ENCODE assay signal across 19 mouse cellular contexts in genomic region chr1:39455350-39456023, GRCm38 (mm10). TPM values are rescaled to one million over a fixed set of nuclear protein-coding genes. Genes with fewer than 3 reads are reported as not detected.
A peak's percentile ranks its signal among the peaks of the same experiment; 100 is the strongest.
DNase-seq lines count a peak whose midpoint lies in the region; ATAC-seq and TF ChIP-seq lines count a peak whose summit lies in the region.
"Had no signal": no experiment of that assay in that cellular context is flagged by ENCODE, and none has a peak within 500 bp of the region (broad histone marks: within the 10 kb centered on the region; RNA-seq: fewer than 3 reads in every experiment).

No protein-coding gene starts in this region.

- H3K4me2 ChIP-seq in heart, embryonic 16.5 days (ENCODE audit: low read depth, low read length) = no peak overlapping the region
- no peak overlapping the region for H3K4me2 ChIP-seq in heart, embryonic 12.5 days
- peak overlapping the region; percentile 32; the same call in 1 of the 2 replicates for H3K4me2 ChIP-seq in liver, embryonic 12.5 days
- H3K4me2 ChIP-seq: embryonic facial prominence, embryonic 13.5 days; midbrain, embryonic 13.5 days had no signal

- peak overlapping the region; percentile 31; the same call in 1 of the 2 replicates for H3K27ac ChIP-seq in heart, embryonic 16.5 days (ENCODE audit: low read length)
- H3K27ac ChIP-seq in heart, embryonic 12.5 days (ENCODE audit: poor library complexity, severe bottlenecking) = no peak overlapping the region
- peak overlapping the region; percentile 34; the same call in 1 of the 2 replicates for H3K27ac ChIP-seq in liver, embryonic 12.5 days
- H3K27ac ChIP-seq in layer of hippocampus, adult 2 months = no peak overlapping the region
- H3K27ac ChIP-seq: embryonic facial prominence, embryonic 13.5 days; midbrain, embryonic 13.5 days had no signal

- TF ChIP-seq CTCF in layer of hippocampus, adult 2 months (conservative IDR thresholded peaks at IDR 0.05) = no peak

- H3K9ac ChIP-seq in heart, embryonic 16.5 days (ENCODE audit: low read length) = no peak overlapping the region
- H3K9ac ChIP-seq in heart, embryonic 12.5 days = no peak overlapping the region
- no peak overlapping the region for H3K9ac ChIP-seq in liver, embryonic 12.5 days
- H3K9ac ChIP-seq: embryonic facial prominence, embryonic 13.5 days; midbrain, embryonic 13.5 days had no signal

- 73% methylated on average over 23 of the region's 23 CpGs for WGBS in heart, embryonic 16.5 days
- WGBS in heart, embryonic 12.5 days = 74% methylated on average over 23 of the region's 23 CpGs
- 59% methylated on average over 23 of the region's 23 CpGs for WGBS in liver, embryonic 12.5 days (ENCODE audit: insufficient replicate concordance)

- peaks cover 40% of the 10 kb centered on the region for H3K4me1 ChIP-seq in heart, embryonic 16.5 days (ENCODE audit: control insufficient read depth, insufficient read depth, low read length)
- peaks cover 56% of the 10 kb centered on the region for H3K4me1 ChIP-seq in heart, embryonic 12.5 days (replicated peaks)
- H3K4me1 ChIP-seq in liver, embryonic 12.5 days = peaks cover 67% of the 10 kb centered on the region

- H3K9me3 ChIP-seq in heart, embryonic 16.5 days (replicated peaks; ENCODE audit: control insufficient read depth, low read length) = no peaks in the 10 kb centered on the region
- no peaks in the 10 kb centered on the region for H3K9me3 ChIP-seq in heart, embryonic 12.5 days (replicated peaks)
- H3K9me3 ChIP-seq in liver, embryonic 12.5 days (replicated peaks) = no peaks in the 10 kb centered on the region
- H3K9me3 ChIP-seq: embryonic facial prominence, embryonic 13.5 days; midbrain, embryonic 13.5 days had no signal

- no peak overlapping the region for H3K4me3 ChIP-seq in heart, embryonic 16.5 days (ENCODE audit: low read length)
- no peak overlapping the region for H3K4me3 ChIP-seq in heart, embryonic 12.5 days
- no peak overlapping the region for H3K4me3 ChIP-seq in liver, embryonic 12.5 days
- H3K4me3 ChIP-seq in layer of hippocampus, adult 2 months = no peak overlapping the region
- H3K4me3 ChIP-seq: embryonic facial prominence, embryonic 13.5 days; midbrain, embryonic 13.5 days had no signal

- H3K27me3 ChIP-seq in heart, embryonic 16.5 days (ENCODE audit: control insufficient read depth, insufficient read depth, low read length) = no peaks in the 10 kb centered on the region
- H3K27me3 ChIP-seq in heart, embryonic 12.5 days (replicated peaks) = no peaks in the 10 kb centered on the region
- H3K27me3 ChIP-seq in liver, embryonic 12.5 days (replicated peaks) = no peaks in the 10 kb centered on the region
- H3K27me3 ChIP-seq: embryonic facial prominence, embryonic 13.5 days; midbrain, embryonic 13.5 days; Patski had no signal

- H3K36me3 ChIP-seq in heart, embryonic 16.5 days (ENCODE audit: control insufficient read depth, insufficient read depth) = no peaks in the 10 kb centered on the region
- no peaks in the 10 kb centered on the region for H3K36me3 ChIP-seq in heart, embryonic 12.5 days
- H3K36me3 ChIP-seq in liver, embryonic 12.5 days = no peaks in the 10 kb centered on the region
- H3K36me3 ChIP-seq: embryonic facial prominence, embryonic 13.5 days; midbrain, embryonic 13.5 days had no signal

- peak; percentile 32 for DNase-seq in thymus, postnatal 4 days
- DNase-seq in thymus, postnatal 36 days = no peak
- no peak for DNase-seq in layer of hippocampus, adult 2 months (ENCODE audit: low spot score in 2 of 2)
- no peak for DNase-seq in retina, embryonic 14.5 days (ENCODE audit: low spot score)
- no peak for DNase-seq in layer of hippocampus, adult 11-12 months (ENCODE audit: low spot score)
- DNase-seq: adrenal gland, postnatal 14 days; gastrocnemius, postnatal 36 days; heart, postnatal 36 days; kidney, adult 18-20 months; lung, adult 2 months; right cerebral cortex, adult 18-20 months had no signal

- ATAC-seq in heart, embryonic 16.5 days (replicated peaks; ENCODE audit: extremely low read depth, insufficient read depth, low FRiP score) = no peak
- ATAC-seq in heart, embryonic 12.5 days (ENCODE audit: insufficient number of reproducible peaks, low FRiP score) = no peak
- ATAC-seq in liver, embryonic 12.5 days = no peak
- ATAC-seq: CD4-positive, CD25-positive, alpha-beta regulatory T cell, adult 4 months; forebrain, embryonic 14.5 days; midbrain, embryonic 13.5 days; Patski had no signal

RNA-seq across cellular contexts. Expression of gene Tbc1d8, which starts 23.1 kb away (rescaled TPM):
- 10.7 and 11.2 TPM in 2 replicates for polyA plus RNA-seq in heart, embryonic 16.5 days (2015; fragmentation: Nextera tagmentation; extraction: Ambion mirVana)
- polyA plus RNA-seq in heart, embryonic 12.5 days (2016; fragmentation: Nextera tagmentation; extraction: Ambion mirVana) = 14.1 and 15.5 TPM in 2 replicates
- polyA plus RNA-seq in liver, embryonic 12.5 days (2016; fragmentation: Nextera tagmentation; extraction: Ambion mirVana) = 4.9 and 5.0 TPM in 2 replicates
- 10 to 100 TPM; 10.6 to 14.3 TPM for total RNA-seq in layer of hippocampus, adult 2 months (2021)

Comparison
In these comparisons a context has a peak if more than half of its experiments do, and no peak if none do; other contexts are left out.
1. H3K27ac ChIP-seq: peak in heart, embryonic 16.5 days (single experiment) and liver, embryonic 12.5 days (single experiment); none in heart, embryonic 12.5 days (single experiment) and layer of hippocampus, adult 2 months (single experiment).